Mouse (Mus musculus) heart, postnatal 0 days (tissue): ENCODE measurements at regions not wholly inside any gene's neighbourhood (a gene's known extent, or its start where the extent isn't known, plus 50 kb on each side); places are given as distances from the start of the nearest gene placed in this dataset.

ENCODE experiments used
- ATAC-seq: fragments of 200-750 bp; cut with Nextera tagmentation; 2 replicates; pipeline ENCODE4 v1.8.0; 2017; ENCODE audit warnings: low read depth, moderate number of reproducible peaks, moderate library complexity; ENCODE audit not compliant: insufficient read depth
- DNase-seq: peaks from one replicate; pipeline ENCODE4 v3.0.0-alpha.2; 2016; ENCODE audit warnings: low spot score
- H3K27ac ChIP-seq: fragments of 300-500 bp; sonication (generic); 2 replicates; pipeline ENCODE4 v1.5.1; 2014; ENCODE audit warnings: low read depth, mild to moderate bottlenecking
- H3K27me3 ChIP-seq: fragments of 300-500 bp; sonication (generic); 2 replicates; pipeline ENCODE4 v1.6.1; 2014; ENCODE audit warnings: low read length, mixed read lengths; ENCODE audit not compliant: control insufficient read depth, insufficient read depth
- H3K36me3 ChIP-seq: fragments of 300-500 bp; sonication (generic); replicated peaks from 2 replicates; pipeline ENCODE4 v1.6.1; 2014; ENCODE audit warnings: low read length, mixed read lengths; ENCODE audit not compliant: control insufficient read depth, insufficient read depth
- H3K4me1 ChIP-seq: fragments of 300-500 bp; sonication (generic); 2 replicates; pipeline ENCODE4 v1.6.1; 2014; ENCODE audit warnings: antibody characterized with exemption; ENCODE audit not compliant: control insufficient read depth, insufficient read depth
- H3K4me2 ChIP-seq: fragments of 300-500 bp; sonication (generic); 2 replicates; pipeline ENCODE4 v1.6.1; 2014; ENCODE audit warnings: low read depth, mild to moderate bottlenecking, low read length, moderate library complexity
- H3K4me3 ChIP-seq: fragments of 300-500 bp; sonication (generic); 2 replicates; pipeline ENCODE4 v1.5.1; 2014; ENCODE audit warnings: low read depth, low read length
- H3K9ac ChIP-seq: fragments of 300-500 bp; sonication (generic); replicated peaks from 2 replicates; pipeline ENCODE4 v1.6.1; 2014; ENCODE audit warnings: low read depth, low read length, mixed read lengths
- H3K9me3 ChIP-seq: fragments of 300-500 bp; sonication (generic); replicated peaks from 2 replicates; pipeline ENCODE4 v1.6.1; 2016; ENCODE audit warnings: low read length; ENCODE audit not compliant: control insufficient read depth
- CTCF ChIP-seq: IDR thresholded peaks from 2 replicates; pipeline ENCODE4 v1.5.1; 2016; ENCODE audit warnings: antibody characterized with exemption, control low read depth, low read depth
- EP300 ChIP-seq: IDR thresholded peaks from 2 replicates; pipeline ENCODE4 v1.6.1; 2016; ENCODE audit warnings: antibody characterized with exemption, low read depth
- WGBS: fragments of 180-500 bp; shearing (Covaris S2); extraction: QIAGEN DNeasy Blood & Tissue Kit; methylation state at CpG from one replicate; pipeline ENCODE4 v1.1.7; 2014; 5-methylcytosine and 5-hydroxymethylcytosine counted together

DNA sequence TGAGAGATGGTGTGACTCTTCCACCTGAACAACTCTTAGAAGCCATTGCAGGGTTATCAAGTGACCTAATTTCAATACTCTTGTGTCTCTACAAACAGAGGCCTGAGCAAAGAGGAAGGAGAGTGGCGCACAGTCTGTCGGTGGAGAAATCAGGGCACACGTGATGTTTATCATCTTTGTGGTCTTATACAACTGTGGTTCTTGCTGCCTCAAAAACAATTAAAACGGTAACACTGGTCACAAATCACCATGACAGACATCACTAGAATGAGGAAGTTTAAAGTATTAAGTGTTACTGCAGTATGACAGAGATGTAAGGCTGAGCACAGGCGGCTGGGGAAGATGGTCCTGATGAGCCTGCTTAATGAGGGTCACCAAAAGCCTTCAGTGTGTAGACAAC, 73.6 kb downstream of the Sdc1 start:
- no peaks in the 10 kb centered on the region for H3K4me1 ChIP-seq
- DNase-seq (no peak), ATAC-seq (no peak)
- no peaks in the 10 kb centered on the region for H3K27me3 ChIP-seq
- no peak overlapping the region for H3K27ac ChIP-seq
- no peak overlapping the region for H3K9ac ChIP-seq
- TF ChIP-seq CTCF: no peak
- TF ChIP-seq EP300: no peak
- WGBS: 71% methylated on average over 5 of the region's 5 CpGs
- H3K4me2 ChIP-seq: no peak overlapping the region
- H3K9me3 ChIP-seq: no peaks in the 10 kb centered on the region
- H3K36me3 ChIP-seq: no peaks in the 10 kb centered on the region
- H3K4me3 ChIP-seq: no peak overlapping the region

- no peak overlapping the region for H3K4me3 ChIP-seq
- no peaks in the 10 kb centered on the region for H3K4me1 ChIP-seq
- H3K36me3 ChIP-seq: no peaks in the 10 kb centered on the region
- H3K4me2 ChIP-seq: no peak overlapping the region
- 84% methylated on average over 8 of the region's 8 CpGs for WGBS
- H3K9ac ChIP-seq: no peak overlapping the region
- H3K27me3 ChIP-seq: no peaks in the 10 kb centered on the region
- no peak for TF ChIP-seq EP300
- TF ChIP-seq CTCF: no peak
- ATAC-seq: no peak
- no peak for DNase-seq
- no peak overlapping the region for H3K27ac ChIP-seq
- no peaks in the 10 kb centered on the region for H3K9me3 ChIP-seq
These were observed 74.3 kb downstream of the Sdc1 start for GRCm38 (mm10) chr12:8845443-8845842.

GRCm38 (mm10) chr12:8846425-8847226, 74.8 kb upstream of the Laptm4a start:
- TF ChIP-seq EP300 (no peak), CTCF (no peak)
- Histone ChIP-seq H3K27ac (no peak overlapping the region), H3K27me3 (no peaks in the 10 kb centered on the region), H3K4me1 (no peaks in the 10 kb centered on the region), H3K4me3 (no peak overlapping the region), H3K4me2 (no peak overlapping the region), H3K9ac (no peak overlapping the region), H3K9me3 (no peaks in the 10 kb centered on the region), H3K36me3 (no peaks in the 10 kb centered on the region)
- WGBS: 67% methylated on average over 16 of the region's 16 CpGs
- ATAC-seq: no peak
- DNase-seq: no peak

GRCm38 (mm10) chr12:8847227-8847857, 74.1 kb upstream of the Laptm4a start:
- no peak for TF ChIP-seq CTCF
- no peak for TF ChIP-seq EP300
- no peak for DNase-seq
- Histone ChIP-seq H3K9me3 (no peaks in the 10 kb centered on the region), H3K27ac (no peak overlapping the region), H3K9ac (no peak overlapping the region), H3K27me3 (no peaks in the 10 kb centered on the region), H3K4me2 (no peak overlapping the region), H3K36me3 (no peaks in the 10 kb centered on the region), H3K4me1 (no peaks in the 10 kb centered on the region), H3K4me3 (no peak overlapping the region)
- ATAC-seq: no peak
- WGBS: 74% methylated on average over 10 of the region's 10 CpGs

GRCm38 (mm10) chr12:8847858-8848383, 73.5 kb upstream of the Laptm4a start:
- 85% methylated on average over 8 of the region's 8 CpGs for WGBS
- ATAC-seq (no peak), DNase-seq (no peak)
- Histone ChIP-seq H3K27me3 (no peaks in the 10 kb centered on the region), H3K36me3 (no peaks in the 10 kb centered on the region), H3K27ac (no peak overlapping the region), H3K4me1 (no peaks in the 10 kb centered on the region), H3K9ac (no peak overlapping the region), H3K4me2 (no peak overlapping the region), H3K9me3 (no peaks in the 10 kb centered on the region), H3K4me3 (no peak overlapping the region)
- TF ChIP-seq CTCF (no peak), EP300 (no peak)
